Mouse (Mus musculus) megakaryocyte, embryonic 14.5 days (primary cell): Measurements from ENCODE around the gene Abl1.

Experiments
- FLI1 ChIP-seq: IDR thresholded peaks from 2 replicates; pipeline ENCODE4 v1.6.1; 2012; ENCODE audit warnings: low read length, inconsistent platforms, mixed read lengths
- GATA1 ChIP-seq: IDR thresholded peaks from 3 replicates; pipeline ENCODE4 v1.6.1; 2012; ENCODE audit warnings: mixed read lengths, low read length, inconsistent platforms, borderline replicate concordance

GRCm38 (mm10) chr2:31758966-31759365, 70.8 kb downstream of the Abl1 start:
- no peak for TF ChIP-seq GATA1
- no peak for TF ChIP-seq FLI1
